Comparison of ENCODE assay signal across 9 mouse cellular contexts in genomic region chr11:32002670-32003072, GRCm38 (mm10). TPM values are rescaled to one million over a fixed set of nuclear protein-coding genes. Genes with fewer than 3 reads are reported as not detected.
DNase-seq lines count a peak whose midpoint lies in the region; ATAC-seq and TF ChIP-seq lines count a peak whose summit lies in the region.
"Had no signal": no experiment of that assay in that cellular context is flagged by ENCODE, and none has a peak within 500 bp of the region (broad histone marks: within the 10 kb centered on the region; RNA-seq: fewer than 3 reads in every experiment).

No protein-coding gene starts in this region.

- H3K4me3 ChIP-seq in layer of hippocampus, adult 2 months: peak overlapping the region; percentile 72
- H3K4me3 ChIP-seq in cortical plate, adult 2 months (ENCODE audit: insufficient read depth, low read length): peak overlapping the region; percentile 56
- peak overlapping the region; percentile 41 for H3K4me3 ChIP-seq in hindbrain, embryonic 11.5 days (ENCODE audit: low read depth, low read length)
- peak overlapping the region; percentile 50 for H3K4me3 ChIP-seq in midbrain, postnatal 0 days (ENCODE audit: low read depth, low read length)

- DNase-seq in layer of hippocampus, adult 2 months (ENCODE audit: low spot score in 2 of 2): peak; percentile 51 to 76
- DNase-seq in layer of hippocampus, postnatal 36 days: no peak
- DNase-seq in hindbrain, embryonic 11.5 days (ENCODE audit: low spot score): peak; percentile 77
- DNase-seq in midbrain, postnatal 0 days (ENCODE audit: low spot score): peak; percentile 82
- no peak for DNase-seq in spleen, adult 12 weeks (ENCODE audit: low spot score)
- DNase-seq: heart, adult 11 months had no signal

- no peak for TF ChIP-seq CTCF in layer of hippocampus, adult 2 months (conservative IDR thresholded peaks at IDR 0.05)
- no peak for TF ChIP-seq CTCF in cortical plate, adult 2 months (IDR thresholded peaks at IDR 0.05; ENCODE audit: extremely low read depth, insufficient read depth, low read length)
- TF ChIP-seq CTCF in midbrain, postnatal 0 days (IDR thresholded peaks at IDR 0.05): no peak

- peak overlapping the region; percentile 98 for H3K27ac ChIP-seq in layer of hippocampus, adult 2 months
- peak overlapping the region; percentile 58; the same call in 1 of the 2 replicates for H3K27ac ChIP-seq in cortical plate, adult 2 months (ENCODE audit: insufficient read depth, low read length)
- H3K27ac ChIP-seq in hindbrain, embryonic 11.5 days (ENCODE audit: low read depth, low read length): peak overlapping the region; percentile 94
- H3K27ac ChIP-seq in midbrain, postnatal 0 days (ENCODE audit: low read depth, low read length): peak overlapping the region; percentile 93

- TF ChIP-seq POLR2A in cortical plate, adult 2 months (IDR thresholded peaks at IDR 0.05; ENCODE audit: extremely low read depth, insufficient read depth, low read length): peak; percentile 60

- no peaks in the 10 kb centered on the region for H3K27me3 ChIP-seq in hindbrain, embryonic 11.5 days (ENCODE audit: control insufficient read depth, insufficient read depth, low read length)
- H3K27me3 ChIP-seq in midbrain, postnatal 0 days (ENCODE audit: insufficient read depth, low read length): no peaks in the 10 kb centered on the region

- peak overlapping the region; percentile 75 for H3K9ac ChIP-seq in hindbrain, embryonic 11.5 days (ENCODE audit: low read depth, low read length)
- H3K9ac ChIP-seq in midbrain, postnatal 0 days (replicated peaks; ENCODE audit: low read length, poor library complexity, severe bottlenecking): peak overlapping the region; percentile 86

- peaks cover 20% of the 10 kb centered on the region for H3K36me3 ChIP-seq in hindbrain, embryonic 11.5 days (ENCODE audit: control insufficient read depth, insufficient read depth, low read length)
- H3K36me3 ChIP-seq in midbrain, postnatal 0 days (ENCODE audit: insufficient read depth, low read length): peaks cover 24% of the 10 kb centered on the region

- peak overlapping the region; percentile 49 for H3K4me2 ChIP-seq in hindbrain, embryonic 11.5 days (replicated peaks; ENCODE audit: low read depth, low read length)
- H3K4me2 ChIP-seq in midbrain, postnatal 0 days (ENCODE audit: low read depth, low read length, poor library complexity, severe bottlenecking): peak overlapping the region; percentile 86

- peaks cover 4% of the 10 kb centered on the region; the same call in 1 of the 2 replicates for H3K9me3 ChIP-seq in hindbrain, embryonic 11.5 days (ENCODE audit: control insufficient read depth, low read length)
- H3K9me3 ChIP-seq in midbrain, postnatal 0 days (ENCODE audit: low read length): no peaks in the 10 kb centered on the region

- peaks cover 6% of the 10 kb centered on the region for H3K4me1 ChIP-seq in cortical plate, adult 2 months (ENCODE audit: control insufficient read depth, insufficient read depth, low read length)
- peaks cover 4% of the 10 kb centered on the region; the same call in 1 of the 2 replicates for H3K4me1 ChIP-seq in hindbrain, embryonic 11.5 days (replicated peaks; ENCODE audit: control insufficient read depth, insufficient read depth, low read length)
- peaks cover 6% of the 10 kb centered on the region; the same call in 1 of the 2 replicates for H3K4me1 ChIP-seq in midbrain, postnatal 0 days (ENCODE audit: insufficient read depth, low read length)

- peak; percentile 90 for ATAC-seq in hindbrain, embryonic 11.5 days (ENCODE audit: low FRiP score)
- ATAC-seq in midbrain, postnatal 0 days (ENCODE audit: low FRiP score): peak; percentile 67
- ATAC-seq in activated CD4-positive, CD25-positive, alpha-beta regulatory T cell, adult 4 months: no peak
- no peak for ATAC-seq in megakaryocyte progenitor cell, adult 5-6 weeks (replicated peaks; ENCODE audit: poor library complexity)

- WGBS in hindbrain, embryonic 11.5 days: 1% methylated on average over 5 of the region's 5 CpGs
- 3% methylated on average over 5 of the region's 5 CpGs for WGBS in midbrain, postnatal 0 days

RNA-seq across cellular contexts. Expression of gene Nsg2, which starts 2.4 kb away (rescaled TPM):
- 100 to 1,000 TPM; 662 to 700 TPM for total RNA-seq in layer of hippocampus, adult 2 months (2021)
- total RNA-seq in layer of hippocampus, postnatal 36 days (2021): 100 to 1,000 TPM; 660 to 690 TPM
- 492 and 504 TPM in 2 replicates for polyA plus RNA-seq in cortical plate, adult 2 months (2012; rRNA removed)
- polyA plus RNA-seq in hindbrain, embryonic 11.5 days (2014; fragmentation: Nextera tagmentation; extraction: Ambion mirVana): 44.3 and 44.9 TPM in 2 replicates
- 1,042 and 1,173 TPM in 2 replicates for total RNA-seq in midbrain, postnatal 0 days (2014; rRNA removed)
- polyA plus RNA-seq in midbrain, postnatal 0 days (2015; fragmentation: Nextera tagmentation; extraction: Ambion mirVana): 641 and 644 TPM in 2 replicates
- polyA plus RNA-seq in activated CD4-positive, CD25-positive, alpha-beta regulatory T cell, adult 4 months (2017; shearing (Covaris generic)): 10 to 100 TPM; 65.0 to 90.0 TPM
- 0.10 TPM in 1 of 2 replicates, not detected in the other for total RNA-seq in megakaryocyte progenitor cell, adult 5-6 weeks (2015)
- total RNA-seq in megakaryocyte progenitor cell, adult 5-6 weeks (2017): 0.08 and 0.27 TPM in 2 replicates

RNA-seq across cellular contexts. Expression of gene 4930524B15Rik, which starts 37.3 kb away (rescaled TPM):
- total RNA-seq in layer of hippocampus, adult 2 months (2021): not detected
- not detected for total RNA-seq in layer of hippocampus, postnatal 36 days (2021)
- 0.09 and 0.15 TPM in 2 replicates for polyA plus RNA-seq in cortical plate, adult 2 months (2012; rRNA removed)
- polyA plus RNA-seq in hindbrain, embryonic 11.5 days (2014; fragmentation: Nextera tagmentation; extraction: Ambion mirVana): 0.32 and 0.43 TPM in 2 replicates
- total RNA-seq in midbrain, postnatal 0 days (2014; rRNA removed): 0.94 TPM in 1 of 2 replicates, not detected in the other
- polyA plus RNA-seq in midbrain, postnatal 0 days (2015; fragmentation: Nextera tagmentation; extraction: Ambion mirVana): 0.47 and 0.48 TPM in 2 replicates
- not detected for polyA plus RNA-seq in activated CD4-positive, CD25-positive, alpha-beta regulatory T cell, adult 4 months (2017; shearing (Covaris generic))
- not detected in 2 replicates for total RNA-seq in megakaryocyte progenitor cell, adult 5-6 weeks (2015)
- total RNA-seq in megakaryocyte progenitor cell, adult 5-6 weeks (2017): not detected in 2 replicates

Comparison
In these comparisons a context has a peak if more than half of its experiments do, and no peak if none do; other contexts are left out.
1. DNase-seq: peak in layer of hippocampus, adult 2 months (2 of 2), hindbrain, embryonic 11.5 days (single experiment) and midbrain, postnatal 0 days (single experiment); none in layer of hippocampus, postnatal 36 days (0 of 2) and spleen, adult 12 weeks (single experiment).
2. ATAC-seq: peak in hindbrain, embryonic 11.5 days (single experiment) and midbrain, postnatal 0 days (single experiment); none in activated CD4-positive, CD25-positive, alpha-beta regulatory T cell, adult 4 months (single experiment) and megakaryocyte progenitor cell, adult 5-6 weeks (single experiment).
3. RNA of gene Nsg2, which starts 2.4 kb away (total RNA-seq): 1,042 to 1,173 TPM in midbrain, postnatal 0 days, 662 to 700 TPM in layer of hippocampus, adult 2 months and 660 to 690 TPM in layer of hippocampus, postnatal 36 days; 0.08 to 0.27 TPM in megakaryocyte progenitor cell, adult 5-6 weeks; every median in the first group is over 100 times any median in the second.
4. Peak in every context shown above with its lines, with median percentiles within 50 percentile points of each other: H3K27ac ChIP-seq and H3K4me3 ChIP-seq.